Mouse (Mus musculus): ENCODE data around the gene Tcf3. TPM values are rescaled to one million over a fixed set of nuclear protein-coding genes. Genes with fewer than 3 reads are reported as not detected.
A peak's percentile ranks its signal among the peaks of the same experiment; 100 is the strongest.

The Tcf3 gene
- total and polyA plus RNA-seq, 3 experiments, result 125 to 258 TPM; not detected in 1

DNA sequence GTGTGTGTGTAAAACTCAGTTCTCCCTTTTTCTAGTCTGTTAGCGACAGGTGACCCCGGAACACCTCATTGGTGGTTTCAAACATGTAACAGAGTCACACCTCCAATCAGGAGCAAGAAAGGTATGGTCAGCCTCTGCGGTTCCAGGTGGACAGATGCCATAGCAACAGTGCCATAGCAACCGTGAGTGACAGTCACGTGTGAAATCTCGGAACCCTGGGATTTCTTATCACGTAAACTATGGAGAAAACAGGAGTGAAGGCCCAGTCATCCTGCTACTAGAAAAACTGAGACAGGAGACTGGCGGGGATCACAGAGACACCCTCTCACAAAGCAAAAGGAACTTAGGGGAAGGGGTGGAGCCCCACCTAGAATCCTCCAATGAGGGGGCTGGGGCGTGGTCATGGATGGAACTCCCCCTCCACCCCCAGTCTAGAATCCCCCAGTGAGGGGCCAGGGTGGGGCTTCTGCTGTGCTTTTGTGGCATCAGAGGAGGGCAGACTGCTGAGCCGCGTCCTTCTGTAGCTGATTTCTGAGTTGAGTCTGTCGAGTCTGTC, 62.0 kb downstream of the Tcf3 start (continued):
- no peak for TF ChIP-seq RAD21 (IDR thresholded peaks at IDR 0.05; ENCODE audit: low read depth, low read length)
- TF ChIP-seq SMC3 (IDR thresholded peaks at IDR 0.05; ENCODE audit: low read depth, low read length), result no peak
- peak; percentile 57 for TF ChIP-seq NELFE (IDR thresholded peaks at IDR 0.05; ENCODE audit: low read depth, low read length)
- peak; percentile 91 for TF ChIP-seq CHD2 (IDR thresholded peaks at IDR 0.05; ENCODE audit: low read length)
- TF ChIP-seq ZKSCAN1 (IDR thresholded peaks at IDR 0.05; ENCODE audit: low read depth, low read length), result peak; percentile 11; the same call in 1 of the 2 replicates
- no peak for TF ChIP-seq USF2 (IDR thresholded peaks at IDR 0.05; ENCODE audit: borderline replicate concordance in 1 of 2, insufficient read depth in 1 of 2, low read depth in 1 of 2, low read length in 2 of 2)
- TF ChIP-seq TCF12 (IDR thresholded peaks at IDR 0.05; ENCODE audit: low read depth, low read length), result no peak
- TF ChIP-seq ELF1 (IDR thresholded peaks at IDR 0.05; ENCODE audit: low read depth, low read length), result no peak
- TF ChIP-seq POLR2AphosphoS5 (IDR thresholded peaks at IDR 0.05; ENCODE audit: borderline replicate concordance, low read depth, low read length), result no peak

DNA sequence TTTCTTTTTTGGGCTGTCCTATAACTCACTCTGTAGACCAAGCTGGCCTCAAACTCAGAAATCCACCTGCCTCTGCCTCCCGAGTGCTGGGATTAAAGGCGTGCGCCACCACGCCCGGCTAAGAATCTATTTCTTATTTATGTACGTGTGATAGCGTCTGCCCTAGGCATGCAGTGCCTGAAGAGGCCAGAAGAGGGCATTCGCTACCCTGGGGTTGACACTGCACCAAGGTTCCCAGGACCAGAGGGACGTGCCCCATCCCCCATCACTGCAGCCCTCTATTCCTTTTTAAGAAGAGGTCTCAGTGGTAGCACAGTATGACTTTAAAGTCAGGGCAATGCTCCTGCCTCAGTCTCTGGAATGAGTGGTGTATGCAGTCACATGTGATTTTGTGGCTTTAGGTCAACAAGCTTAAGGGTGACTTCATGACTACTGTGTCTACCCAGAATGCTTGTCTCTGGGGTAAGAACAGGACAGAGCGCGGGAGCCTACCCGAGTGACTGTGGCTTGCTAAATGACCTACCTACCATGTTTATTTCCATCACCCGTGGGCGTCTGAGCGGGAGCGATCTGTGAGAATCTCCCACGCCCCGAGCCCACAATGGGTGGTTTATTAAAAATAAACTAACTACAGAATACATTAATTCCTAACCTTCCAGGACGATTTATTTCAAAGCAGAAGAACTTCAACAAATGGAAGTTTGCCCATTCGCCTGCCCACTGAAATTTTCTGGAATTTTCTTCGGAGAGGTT, 63.3 kb downstream of the Tcf3 start:
- peaks cover 0 to 2% of the 10 kb centered on the region in 2 experiments; a peak in 1 of 4 replicates for H3K27me3 ChIP-seq (ENCODE audit: control insufficient read depth in 1 of 2, insufficient read depth in 2 of 2, low read length in 2 of 2)
- TF ChIP-seq CTCF (IDR thresholded peaks at IDR 0.05 in 2 of 3, conservative IDR thresholded peaks at IDR 0.05 in 1 of 3; ENCODE audit: control insufficient read depth in 1 of 3, insufficient read depth in 1 of 3, low read depth in 2 of 3, low read length in 3 of 3, poor library complexity in 1 of 3, severe bottlenecking in 1 of 3), result peak; percentile 38 to 47 (median 39); a peak in 5 of 6 replicates
- TF ChIP-seq ZKSCAN1 (IDR thresholded peaks at IDR 0.05; ENCODE audit: low read depth, low read length), result no peak
- no peaks in the 10 kb centered on the region for H3K79me2 ChIP-seq (ENCODE audit: control insufficient read depth, insufficient read depth, low read length, poor library complexity)
- H3K9ac ChIP-seq (ENCODE audit: control insufficient read depth, low read depth, low read length, poor library complexity, severe bottlenecking), result no peak overlapping the region
- H3K9me3 ChIP-seq (replicated peaks; ENCODE audit: insufficient read depth, low read length), result no peaks in the 10 kb centered on the region
- DNase-seq (ENCODE audit: low read depth, low spot score), result peak; percentile 45
- H3K4me1 ChIP-seq (ENCODE audit: control insufficient read depth in 1 of 2, insufficient read depth in 2 of 2, low read length in 2 of 2), result peaks cover 0 to 7% of the 10 kb centered on the region in 2 experiments; a peak in 1 of 4 replicates
- H3K36me3 ChIP-seq (ENCODE audit: control insufficient read depth in 1 of 2, insufficient read depth in 2 of 2, low read length in 2 of 2), result no peaks in the 10 kb centered on the region
- no peak overlapping the region for H3K27ac ChIP-seq (ENCODE audit: control insufficient read depth, low read depth, low read length)
- no peak overlapping the region for H3K4me3 ChIP-seq (ENCODE audit: control insufficient read depth in 1 of 2, insufficient read depth in 1 of 2, low read depth in 2 of 2, low read length in 2 of 2)

DNA sequence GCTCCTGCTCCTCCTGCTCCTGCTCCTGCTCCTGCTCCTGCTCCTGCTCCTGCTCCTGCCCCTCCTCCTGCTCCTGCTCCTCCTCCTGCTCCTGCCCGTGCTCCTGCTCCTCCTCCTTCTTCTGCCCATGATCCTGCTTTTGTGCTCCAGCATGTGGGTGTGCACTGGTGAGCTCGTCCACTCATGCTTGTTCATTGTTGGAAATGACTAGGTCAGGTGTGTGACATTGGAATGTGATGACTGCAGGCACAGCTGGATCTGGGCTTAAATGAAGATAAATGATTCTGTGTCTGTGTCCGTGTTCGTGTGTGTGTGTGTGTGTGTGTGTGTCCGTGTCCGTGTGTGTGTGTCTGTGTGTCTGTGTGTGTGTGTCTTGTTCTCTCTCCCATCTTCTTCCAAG, 65.1 kb downstream of the Tcf3 start:
- no peak for TF ChIP-seq MAFK (IDR thresholded peaks at IDR 0.05; ENCODE audit: borderline replicate concordance, low read depth, low read length)
- Histone ChIP-seq H3K27me3 (ENCODE audit: control insufficient read depth in 1 of 2, insufficient read depth in 2 of 2, low read length in 2 of 2) (peaks cover 2% of the 10 kb centered on the region in 2 experiments; a peak in 1 of 4 replicates), H3K9ac (ENCODE audit: control insufficient read depth, low read depth, low read length, poor library complexity, severe bottlenecking) (no peak overlapping the region), H3K9me3 (replicated peaks; ENCODE audit: insufficient read depth, low read length) (no peaks in the 10 kb centered on the region), H3K4me3 (ENCODE audit: control insufficient read depth in 1 of 2, insufficient read depth in 1 of 2, low read depth in 2 of 2, low read length in 2 of 2) (no peak overlapping the region), H3K4me1 (ENCODE audit: control insufficient read depth in 1 of 2, insufficient read depth in 2 of 2, low read length in 2 of 2) (peaks cover 0 to 7% of the 10 kb centered on the region in 2 experiments; a peak in 1 of 4 replicates), H3K27ac (ENCODE audit: control insufficient read depth, low read depth, low read length) (no peak overlapping the region), H3K36me3 (ENCODE audit: control insufficient read depth in 1 of 2, insufficient read depth in 2 of 2, low read length in 2 of 2) (no peaks in the 10 kb centered on the region), H3K79me2 (ENCODE audit: control insufficient read depth, insufficient read depth, low read length, poor library complexity) (no peaks in the 10 kb centered on the region)
- no peak for DNase-seq (ENCODE audit: low read depth, low spot score)
